Mouse (Mus musculus): Measurements from ENCODE around the gene 1700029I15Rik. TPM values are rescaled to one million over a fixed set of nuclear protein-coding genes. Genes with fewer than 3 reads are reported as not detected.
A peak's percentile ranks its signal among the peaks of the same experiment; 100 is the strongest.

Gene 1700029I15Rik
- 2.5 and 3.6 TPM in 2 replicates for polyA plus RNA-seq (2016; fragmentation: Nextera tagmentation; extraction: Ambion mirVana)

- Histone ChIP-seq H3K4me3 (no peak within 1 kb of the TSS), H3K27ac (replicated peaks) (no peak within 1 kb of the TSS), H3K9me3 (no peaks in the 10 kb centered on the region), H3K4me1 (no peaks in the 10 kb centered on the region), H3K36me3 (replicated peaks) (peaks cover 99% of the 10 kb centered on the region), H3K27me3 (replicated peaks; ENCODE audit: low read depth, poor library complexity, severe bottlenecking) (no peaks in the 10 kb centered on the region)
- no peak for DNase-seq (ENCODE audit: low spot score)
- 88% methylated on average over 5 of the region's 5 CpGs for WGBS
Measured at GRCm38 (mm10) chr2:92381901-92382588, at the start of gene 1700029I15Rik. TSS of gene 1700029I15Rik (plus strand) at chr2:92382538.

GRCm38 (mm10) chr2:92342418-92342817, 39.9 kb upstream of the 1700029I15Rik start:
- H3K27me3 ChIP-seq (replicated peaks; ENCODE audit: low read depth, poor library complexity, severe bottlenecking), result no peaks in the 10 kb centered on the region
- H3K27ac ChIP-seq (replicated peaks), result no peak overlapping the region
- H3K4me1 ChIP-seq, result no peaks in the 10 kb centered on the region
- no peak for DNase-seq (ENCODE audit: low spot score)
- no peaks in the 10 kb centered on the region for H3K9me3 ChIP-seq
- peaks cover 78% of the 10 kb centered on the region for H3K36me3 ChIP-seq (replicated peaks)
- H3K4me3 ChIP-seq, result no peak overlapping the region

- WGBS, result 85% methylated on average over 2 of the region's 2 CpGs
- H3K36me3 ChIP-seq (replicated peaks), result peaks cover 88% of the 10 kb centered on the region
- H3K9me3 ChIP-seq, result no peaks in the 10 kb centered on the region
- no peak overlapping the region for H3K4me3 ChIP-seq
- no peaks in the 10 kb centered on the region for H3K27me3 ChIP-seq (replicated peaks; ENCODE audit: low read depth, poor library complexity, severe bottlenecking)
- peaks cover 15% of the 10 kb centered on the region for H3K4me1 ChIP-seq
- no peak overlapping the region for H3K27ac ChIP-seq (replicated peaks)
- no peak for DNase-seq (ENCODE audit: low spot score)
Measured at GRCm38 (mm10) chr2:92347191-92347590, 35.1 kb upstream of the 1700029I15Rik start.

- 53% methylated on average over 6 of the region's 6 CpGs for WGBS
- peaks cover 93% of the 10 kb centered on the region for H3K36me3 ChIP-seq (replicated peaks)
Measured at GRCm38 (mm10) chr2:92349589-92350425, 32.5 kb upstream of the 1700029I15Rik start.

GRCm38 (mm10) chr2:92350686-92351085, 31.7 kb upstream of the 1700029I15Rik start:
- H3K4me1 ChIP-seq, result peaks cover 21% of the 10 kb centered on the region
- DNase-seq (ENCODE audit: low spot score), result no peak
- H3K27me3 ChIP-seq (replicated peaks; ENCODE audit: low read depth, poor library complexity, severe bottlenecking), result no peaks in the 10 kb centered on the region
- H3K27ac ChIP-seq (replicated peaks), result no peak overlapping the region
- WGBS, result 65% methylated on average over 5 of the region's 5 CpGs
- H3K4me3 ChIP-seq, result no peak overlapping the region
- no peaks in the 10 kb centered on the region for H3K9me3 ChIP-seq
- peaks cover 93% of the 10 kb centered on the region for H3K36me3 ChIP-seq (replicated peaks)

More at GRCm38 (mm10) chr2:92349589-92350425, 32.5 kb upstream of the 1700029I15Rik start:
- no peak for DNase-seq (ENCODE audit: low spot score)
- H3K9me3 ChIP-seq, result no peaks in the 10 kb centered on the region
- H3K4me1 ChIP-seq, result peaks cover 21% of the 10 kb centered on the region
- no peak overlapping the region for H3K4me3 ChIP-seq
- H3K27me3 ChIP-seq (replicated peaks; ENCODE audit: low read depth, poor library complexity, severe bottlenecking), result no peaks in the 10 kb centered on the region
- no peak overlapping the region for H3K27ac ChIP-seq (replicated peaks)

- no peaks in the 10 kb centered on the region for H3K27me3 ChIP-seq (replicated peaks; ENCODE audit: low read depth, poor library complexity, severe bottlenecking)
- H3K27ac ChIP-seq (replicated peaks), result no peak overlapping the region
- H3K36me3 ChIP-seq (replicated peaks), result peaks cover 93% of the 10 kb centered on the region
- no peak overlapping the region for H3K4me3 ChIP-seq
- no peaks in the 10 kb centered on the region for H3K9me3 ChIP-seq
- WGBS, result 60% methylated on average over 5 of the region's 5 CpGs
- peak; percentile 6 for DNase-seq (ENCODE audit: low spot score)
- peaks cover 21% of the 10 kb centered on the region for H3K4me1 ChIP-seq
Measured at GRCm38 (mm10) chr2:92353402-92353801, 28.9 kb upstream of the 1700029I15Rik start.

GRCm38 (mm10) chr2:92354224-92354623, 28.1 kb upstream of the 1700029I15Rik start:
- DNase-seq (ENCODE audit: low spot score), result no peak
- Histone ChIP-seq H3K27ac (replicated peaks) (no peak overlapping the region), H3K4me1 (peaks cover 17% of the 10 kb centered on the region), H3K4me3 (no peak overlapping the region), H3K9me3 (no peaks in the 10 kb centered on the region), H3K36me3 (replicated peaks) (peaks cover 93% of the 10 kb centered on the region), H3K27me3 (replicated peaks; ENCODE audit: low read depth, poor library complexity, severe bottlenecking) (no peaks in the 10 kb centered on the region)
- 60% methylated on average over 6 of the region's 6 CpGs for WGBS

GRCm38 (mm10) chr2:92359301-92359700, 23.0 kb upstream of the 1700029I15Rik start:
- no peak overlapping the region for H3K27ac ChIP-seq (replicated peaks)
- DNase-seq (ENCODE audit: low spot score), result peak; percentile 4
- H3K4me3 ChIP-seq, result no peak overlapping the region
- WGBS, result 85% methylated on average over 2 of the region's 2 CpGs
- peaks cover 91% of the 10 kb centered on the region for H3K36me3 ChIP-seq (replicated peaks)
- no peaks in the 10 kb centered on the region for H3K4me1 ChIP-seq
- H3K27me3 ChIP-seq (replicated peaks; ENCODE audit: low read depth, poor library complexity, severe bottlenecking), result no peaks in the 10 kb centered on the region
- no peaks in the 10 kb centered on the region for H3K9me3 ChIP-seq

- Histone ChIP-seq H3K27me3 (replicated peaks; ENCODE audit: low read depth, poor library complexity, severe bottlenecking) (no peaks in the 10 kb centered on the region), H3K36me3 (replicated peaks) (peaks cover 93% of the 10 kb centered on the region), H3K4me3 (no peak overlapping the region), H3K9me3 (no peaks in the 10 kb centered on the region), H3K27ac (replicated peaks) (no peak overlapping the region), H3K4me1 (no peaks in the 10 kb centered on the region)
- WGBS, result 66% methylated on average over 25 of the region's 25 CpGs
- no peak for DNase-seq (ENCODE audit: low spot score)
Measured at GRCm38 (mm10) chr2:92360186-92360823, 22.0 kb upstream of the 1700029I15Rik start.

- peak; percentile 46 for DNase-seq (ENCODE audit: low spot score)
- Histone ChIP-seq H3K36me3 (replicated peaks) (peaks cover 93% of the 10 kb centered on the region), H3K9me3 (no peaks in the 10 kb centered on the region), H3K27me3 (replicated peaks; ENCODE audit: low read depth, poor library complexity, severe bottlenecking) (no peaks in the 10 kb centered on the region), H3K27ac (replicated peaks) (no peak overlapping the region), H3K4me3 (no peak overlapping the region), H3K4me1 (no peaks in the 10 kb centered on the region)
- WGBS, result 22% methylated on average over 12 of the region's 12 CpGs
Measured at GRCm38 (mm10) chr2:92360893-92361292, 21.4 kb upstream of the 1700029I15Rik start.

GRCm38 (mm10) chr2:92361795-92362194, 20.5 kb upstream of the 1700029I15Rik start:
- Histone ChIP-seq H3K36me3 (replicated peaks) (peaks cover 91% of the 10 kb centered on the region), H3K27ac (replicated peaks) (no peak overlapping the region)

GRCm38 (mm10) chr2:92362571-92363228, 19.6 kb upstream of the 1700029I15Rik start:
- Histone ChIP-seq H3K9me3 (no peaks in the 10 kb centered on the region), H3K27me3 (replicated peaks; ENCODE audit: low read depth, poor library complexity, severe bottlenecking) (no peaks in the 10 kb centered on the region), H3K36me3 (replicated peaks) (peaks cover 82% of the 10 kb centered on the region), H3K4me3 (no peak overlapping the region), H3K27ac (replicated peaks) (no peak overlapping the region), H3K4me1 (peaks cover 9% of the 10 kb centered on the region)
- DNase-seq (ENCODE audit: low spot score), result no peak
- WGBS, result 93% methylated on average over 6 of the region's 6 CpGs

More at GRCm38 (mm10) chr2:92361795-92362194, 20.5 kb upstream of the 1700029I15Rik start:
- Histone ChIP-seq H3K9me3 (no peaks in the 10 kb centered on the region), H3K4me3 (no peak overlapping the region), H3K27me3 (replicated peaks; ENCODE audit: low read depth, poor library complexity, severe bottlenecking) (no peaks in the 10 kb centered on the region), H3K4me1 (no peaks in the 10 kb centered on the region)
- DNase-seq (ENCODE audit: low spot score), result no peak
- 86% methylated on average over 8 of the region's 8 CpGs for WGBS

Measured in embryonic facial prominence, embryonic 10.5 days (tissue).